Mouse (Mus musculus): ENCODE measurements around the gene Efna2. TPM values are rescaled to one million over a fixed set of nuclear protein-coding genes. Genes with fewer than 3 reads are reported as not detected.
A peak's percentile ranks its signal among the peaks of the same experiment; 100 is the strongest.
"Not testable (repeated sequence)": the region's sequence is repeated elsewhere in the genome, so short reads cannot be mapped to it uniquely, and the experiment has no call there.

Efna2 gene
- polyA plus RNA-seq, 1 experiment from 2014 or later, result 17.3 TPM

GRCm38 (mm10) chr10:80208841-80209371 is 29.6 kb downstream of the Efna2 start:
- no peaks in the 10 kb centered on the region for H3K36me3 ChIP-seq
- H3K4me3 ChIP-seq, result no peak overlapping the region
- no peak for ATAC-seq (ENCODE audit: borderline replicate concordance, extremely low read depth, low FRiP score, low TSS enrichment)
- H3K27ac ChIP-seq, result no peak overlapping the region
- peaks cover 6% of the 10 kb centered on the region; the same call in 1 of the 2 replicates for H3K27me3 ChIP-seq
- no peak overlapping the region for H3K4me2 ChIP-seq
- whole genome bisulfite sequencing, result 20% methylated on average over 24 of the region's 24 CpGs
- H3K9me3 ChIP-seq, result no peaks in the 10 kb centered on the region
- no peak overlapping the region for H3K9ac ChIP-seq
- H3K4me1 ChIP-seq, result no peaks in the 10 kb centered on the region

GRCm38 (mm10) chr10:80211547-80212103 is 32.3 kb downstream of the Efna2 start:
- 67% methylated on average over 7 of the region's 7 CpGs for WGBS
- H3K9me3 ChIP-seq; H3K4me2 ChIP-seq; H3K9ac ChIP-seq; ATAC-seq (ENCODE audit: borderline replicate concordance, extremely low read depth, low FRiP score, low TSS enrichment); H3K4me3 ChIP-seq; H3K36me3 ChIP-seq; H3K27ac ChIP-seq; H3K4me1 ChIP-seq; H3K27me3 ChIP-seq: not testable (repeated sequence)

- H3K9ac ChIP-seq, result no peak overlapping the region
- no peak overlapping the region for H3K27ac ChIP-seq
- H3K36me3 ChIP-seq, result no peaks in the 10 kb centered on the region
- H3K27me3 ChIP-seq, result no peaks in the 10 kb centered on the region
- no peaks in the 10 kb centered on the region for H3K4me1 ChIP-seq
- no peaks in the 10 kb centered on the region for H3K9me3 ChIP-seq
- WGBS, result 30% methylated on average over 16 of the region's 16 CpGs
- no peak for ATAC-seq (ENCODE audit: borderline replicate concordance, extremely low read depth, low FRiP score, low TSS enrichment)
- no peak overlapping the region for H3K4me2 ChIP-seq
- H3K4me3 ChIP-seq, result no peak overlapping the region
Measured at GRCm38 (mm10) chr10:80215048-80215772, 35.9 kb downstream of the Efna2 start.

GRCm38 (mm10) chr10:80220676-80221075 is 41.4 kb downstream of the Efna2 start:
- peaks cover 3% of the 10 kb centered on the region; the same call in 1 of the 2 replicates for H3K4me1 ChIP-seq
- 28% methylated on average over 8 of the region's 9 CpGs for WGBS
- no peak overlapping the region for H3K9ac ChIP-seq
- no peak for ATAC-seq (ENCODE audit: borderline replicate concordance, extremely low read depth, low FRiP score, low TSS enrichment)
- no peak overlapping the region for H3K4me2 ChIP-seq
- H3K4me3 ChIP-seq, result no peak overlapping the region
- H3K36me3 ChIP-seq, result no peaks in the 10 kb centered on the region
- H3K9me3 ChIP-seq, result no peaks in the 10 kb centered on the region
- no peaks in the 10 kb centered on the region for H3K27me3 ChIP-seq
- no peak overlapping the region for H3K27ac ChIP-seq

GRCm38 (mm10) chr10:80223137-80223536 is 43.9 kb downstream of the Efna2 start:
- H3K9me3 ChIP-seq; H3K4me3 ChIP-seq; ATAC-seq (ENCODE audit: borderline replicate concordance, extremely low read depth, low FRiP score, low TSS enrichment); H3K27ac ChIP-seq; H3K9ac ChIP-seq; H3K36me3 ChIP-seq; H3K4me2 ChIP-seq; H3K27me3 ChIP-seq: not testable (repeated sequence)
- peaks cover 18% of the 10 kb centered on the region for H3K4me1 ChIP-seq
- WGBS, result 70% methylated on average over 2 of the region's 2 CpGs

- ATAC-seq (ENCODE audit: borderline replicate concordance, extremely low read depth, low FRiP score, low TSS enrichment), result no peak
- Histone ChIP-seq H3K27ac (peak overlapping the region; percentile 84), H3K4me3 (peak overlapping the region; percentile 28), H3K36me3 (peaks cover 27% of the 10 kb centered on the region), H3K9ac (peak overlapping the region; percentile 29), H3K4me1 (peaks cover 28% of the 10 kb centered on the region), H3K9me3 (no peaks in the 10 kb centered on the region), H3K27me3 (no peaks in the 10 kb centered on the region), H3K4me2 (peak overlapping the region; percentile 53)
- WGBS, result 0% methylated on average over 14 of the region's 14 CpGs
Measured at GRCm38 (mm10) chr10:80226071-80226415, 46.8 kb downstream of the Efna2 start.

- H3K4me3 ChIP-seq, result peak within 1 kb of the TSS; percentile 65
Measured at GRCm38 (mm10) chr10:80226416-80227165, 47.3 kb downstream of the Efna2 start, which contains the start of gene Mum1. Mum1 (plus strand) TSS chr10:80226434.

GRCm38 (mm10) chr10:80227166-80227539 is 47.9 kb downstream of the Efna2 start:
- Histone ChIP-seq H3K36me3 (peaks cover 36% of the 10 kb centered on the region), H3K27me3 (no peaks in the 10 kb centered on the region), H3K27ac (peak overlapping the region; percentile 86), H3K4me3 (peak overlapping the region; percentile 65), H3K9me3 (no peaks in the 10 kb centered on the region), H3K9ac (peak overlapping the region; percentile 81), H3K4me2 (peak overlapping the region; percentile 74), H3K4me1 (peaks cover 28% of the 10 kb centered on the region)
- ATAC-seq (ENCODE audit: borderline replicate concordance, extremely low read depth, low FRiP score, low TSS enrichment), result no peak
- WGBS, result 1% methylated on average over 10 of the region's 10 CpGs

More at GRCm38 (mm10) chr10:80226416-80227165, 47.3 kb downstream of the Efna2 start, which contains the start of gene Mum1:
- Histone ChIP-seq H3K27me3 (no peaks in the 10 kb centered on the region), H3K36me3 (peaks cover 31% of the 10 kb centered on the region), H3K4me2 (peak within 1 kb of the TSS; percentile 74), H3K4me1 (peaks cover 28% of the 10 kb centered on the region), H3K27ac (peak within 1 kb of the TSS; percentile 86), H3K9ac (peak within 1 kb of the TSS; percentile 81), H3K9me3 (no peaks in the 10 kb centered on the region)
- WGBS, result under 1% methylated on average over 73 of the region's 75 CpGs
- peak; percentile 99 for ATAC-seq (ENCODE audit: borderline replicate concordance, extremely low read depth, low FRiP score, low TSS enrichment)

- ATAC-seq (ENCODE audit: borderline replicate concordance, extremely low read depth, low FRiP score, low TSS enrichment), result no peak
- H3K9ac ChIP-seq, result peak overlapping the region; percentile 81
- WGBS, result 31% methylated on average over 15 of the region's 15 CpGs
- peak overlapping the region; percentile 86 for H3K27ac ChIP-seq
- peak overlapping the region; percentile 74 for H3K4me2 ChIP-seq
- H3K27me3 ChIP-seq, result no peaks in the 10 kb centered on the region
- peaks cover 33% of the 10 kb centered on the region for H3K4me1 ChIP-seq
- peak overlapping the region; percentile 65 for H3K4me3 ChIP-seq
- no peaks in the 10 kb centered on the region for H3K9me3 ChIP-seq
- H3K36me3 ChIP-seq, result peaks cover 46% of the 10 kb centered on the region
Measured at GRCm38 (mm10) chr10:80227877-80228775, 48.8 kb downstream of the Efna2 start.

- Histone ChIP-seq H3K4me3 (no peak overlapping the region), H3K27me3 (no peaks in the 10 kb centered on the region), H3K36me3 (peaks cover 99% of the 10 kb centered on the region), H3K9me3 (no peaks in the 10 kb centered on the region), H3K4me2 (no peak overlapping the region), H3K9ac (no peak overlapping the region), H3K4me1 (0 out of 2 replicates have a peak, but pooled peaks cover 5% of the 10 kb centered on the region), H3K27ac (no peak overlapping the region)
- no peak for ATAC-seq (ENCODE audit: borderline replicate concordance, extremely low read depth, low FRiP score, low TSS enrichment)
- WGBS, result 92% methylated on average over 13 of the region's 13 CpGs
Measured at GRCm38 (mm10) chr10:80236145-80236825, 57.0 kb downstream of the Efna2 start.

All from lung, embryonic 15.5 days (tissue).